Mouse (Mus musculus) forebrain, embryonic 14.5 days (tissue): ENCODE results near the gene Tmem88b. TPM values are rescaled to one million over a fixed set of nuclear protein-coding genes. Genes with fewer than 3 reads are reported as not detected.

ENCODE experiments used
- ATAC-seq: fragments of 200-750 bp; cut with Nextera tagmentation; 2 replicates; pipeline ENCODE4 v1.8.0; 2017; ENCODE audit warnings: mild to moderate bottlenecking, moderate library complexity
- DNase-seq: peaks from one replicate; pipeline ENCODE4 v3.0.0-alpha.2; 2015; ENCODE audit warnings: low spot score
- H3K27ac ChIP-seq: fragments of 300-500 bp; sonication (generic); 2 replicates; pipeline ENCODE4 v1.5.1; 2014; ENCODE audit warnings: low read depth, mild to moderate bottlenecking, control low read depth, low read length, moderate library complexity
- H3K27me3 ChIP-seq: fragments of 300-500 bp; sonication (generic); replicated peaks from 2 replicates; pipeline ENCODE4 v1.6.1; 2014; ENCODE audit warnings: low read length, control low read depth, mixed read lengths; ENCODE audit not compliant: control insufficient read depth, insufficient read depth
- H3K36me3 ChIP-seq: fragments of 300-500 bp; sonication (generic); 2 replicates; pipeline ENCODE4 v1.6.1; 2014; ENCODE audit warnings: low read length, control low read depth; ENCODE audit not compliant: control insufficient read depth, insufficient read depth
- H3K4me1 ChIP-seq: fragments of 300-500 bp; sonication (generic); 2 replicates; pipeline ENCODE4 v1.6.1; 2014; ENCODE audit warnings: antibody characterized with exemption, low read length, control low read depth; ENCODE audit not compliant: control insufficient read depth, insufficient read depth
- H3K4me2 ChIP-seq: fragments of 300-500 bp; sonication (generic); 2 replicates; pipeline ENCODE4 v1.6.1; 2014; ENCODE audit warnings: mild to moderate bottlenecking, control low read depth, low read length
- H3K4me3 ChIP-seq: fragments of 300-500 bp; sonication (generic); 2 replicates; pipeline ENCODE4 v1.5.1; 2014; ENCODE audit warnings: low read depth, low read length, control low read depth
- H3K9ac ChIP-seq: fragments of 300-500 bp; sonication (generic); 2 replicates; pipeline ENCODE4 v1.6.1; 2014; ENCODE audit warnings: mild to moderate bottlenecking, low read length, control low read depth, moderate library complexity
- H3K9me3 ChIP-seq: fragments of 300-500 bp; sonication (generic); replicated peaks from 2 replicates; pipeline ENCODE4 v1.6.1; 2016; ENCODE audit warnings: low read length, control low read depth, mixed read lengths; ENCODE audit not compliant: control insufficient read depth
- WGBS: fragments of 180-500 bp; shearing (Covaris S2); extraction: QIAGEN DNeasy Blood & Tissue Kit; methylation state at CpG from one replicate; pipeline ENCODE4 v1.1.7; 2014; 5-methylcytosine and 5-hydroxymethylcytosine counted together
- polyA plus RNA-seq: library from polyadenylated mRNA; unstranded; fragments of >200 nt; fragmentation: Nextera tagmentation; extraction: Ambion mirVana; gene quantifications from 2 replicates; pipeline ENCODE4 v1.2.1, GENCODE M21; 2014

Gene Tmem88b
- polyA plus RNA-seq, 1 experiment from 2014 or later = 0.25 TPM

GRCm38 (mm10) chr4:155821025-155821424, 35.4 kb upstream of the Tmem88b start:
- WGBS = 80% methylated on average over 7 of the region's 7 CpGs
- no peak for DNase-seq

GRCm38 (mm10) chr4:155817533-155817932, 31.9 kb upstream of the Tmem88b start:
- H3K4me3 ChIP-seq = no peak overlapping the region
- no peak overlapping the region for H3K27ac ChIP-seq
- H3K4me2 ChIP-seq = no peak overlapping the region
- H3K36me3 ChIP-seq = peaks cover 89% of the 10 kb centered on the region
- DNase-seq (no peak), ATAC-seq (no peak)
- WGBS = 57% methylated on average over 4 of the region's 4 CpGs
- peaks cover 11% of the 10 kb centered on the region for H3K4me1 ChIP-seq
- no peaks in the 10 kb centered on the region for H3K9me3 ChIP-seq
- no peaks in the 10 kb centered on the region for H3K27me3 ChIP-seq
- H3K9ac ChIP-seq = no peak overlapping the region

More at GRCm38 (mm10) chr4:155821025-155821424, 35.4 kb upstream of the Tmem88b start:
- Histone ChIP-seq H3K27ac (no peak overlapping the region), H3K9me3 (no peaks in the 10 kb centered on the region), H3K4me3 (no peak overlapping the region), H3K9ac (no peak overlapping the region), H3K27me3 (no peaks in the 10 kb centered on the region), H3K4me2 (no peak overlapping the region), H3K36me3 (peaks cover 93% of the 10 kb centered on the region), H3K4me1 (no peaks in the 10 kb centered on the region)
- no peak for ATAC-seq

DNA sequence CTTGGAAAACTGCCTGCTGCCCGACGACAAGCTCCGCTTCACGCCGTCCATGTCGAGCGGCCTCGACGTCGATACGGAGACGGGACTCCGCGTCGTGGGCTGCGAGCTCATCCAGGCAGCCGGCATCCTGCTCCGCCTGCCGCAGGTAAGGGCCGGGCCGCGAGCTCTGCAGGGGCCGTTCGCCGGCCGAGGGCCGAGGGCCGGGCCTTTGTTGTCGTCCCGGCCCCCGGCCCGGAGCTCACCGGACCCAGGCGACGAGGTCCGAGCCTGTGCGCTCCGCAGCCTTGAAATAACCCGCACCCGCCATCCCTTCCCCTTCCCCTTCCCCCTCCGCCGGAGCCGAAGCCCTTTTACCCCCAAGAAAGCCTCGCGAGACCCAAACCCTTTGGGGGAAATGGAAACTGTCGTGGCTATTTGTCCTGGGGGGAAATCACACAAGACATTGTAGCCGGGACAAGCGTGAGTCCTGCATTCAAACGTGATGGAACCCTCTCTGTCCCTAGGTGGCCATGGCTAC, 27.0 kb upstream of the Tmem88b start:
- peaks cover 16% of the 10 kb centered on the region for H3K4me1 ChIP-seq
- H3K4me2 ChIP-seq = peak overlapping the region; percentile 93
- DNase-seq = peak; percentile 41
- peak overlapping the region; percentile 86 for H3K27ac ChIP-seq
- no peaks in the 10 kb centered on the region for H3K27me3 ChIP-seq
- peaks cover 77% of the 10 kb centered on the region for H3K36me3 ChIP-seq
- H3K4me3 ChIP-seq = peak overlapping the region; percentile 100
- H3K9me3 ChIP-seq = no peaks in the 10 kb centered on the region
- peak; percentile 42; the same call in 1 of the 2 replicates for ATAC-seq
- H3K9ac ChIP-seq = peak overlapping the region; percentile 100
- WGBS = under 1% methylated on average over 42 of the region's 49 CpGs

GRCm38 (mm10) chr4:155811929-155812664, 26.4 kb upstream of the Tmem88b start, which contains the start of gene Ccnl2:
TSS of gene Ccnl2 (plus strand) at chr4:155812489.
- 1% methylated on average over 59 of the region's 60 CpGs for WGBS
- H3K9me3 ChIP-seq = no peaks in the 10 kb centered on the region
- peaks cover 77% of the 10 kb centered on the region for H3K36me3 ChIP-seq
- peak within 1 kb of the TSS; percentile 93 for H3K4me2 ChIP-seq
- H3K4me3 ChIP-seq = peak within 1 kb of the TSS; percentile 100
- DNase-seq (peak; percentile 98), ATAC-seq (peak; percentile 99)
- no peaks in the 10 kb centered on the region for H3K27me3 ChIP-seq
- peak within 1 kb of the TSS; percentile 86 for H3K27ac ChIP-seq
- H3K9ac ChIP-seq = peak within 1 kb of the TSS; percentile 100
- peaks cover 16% of the 10 kb centered on the region for H3K4me1 ChIP-seq

DNA sequence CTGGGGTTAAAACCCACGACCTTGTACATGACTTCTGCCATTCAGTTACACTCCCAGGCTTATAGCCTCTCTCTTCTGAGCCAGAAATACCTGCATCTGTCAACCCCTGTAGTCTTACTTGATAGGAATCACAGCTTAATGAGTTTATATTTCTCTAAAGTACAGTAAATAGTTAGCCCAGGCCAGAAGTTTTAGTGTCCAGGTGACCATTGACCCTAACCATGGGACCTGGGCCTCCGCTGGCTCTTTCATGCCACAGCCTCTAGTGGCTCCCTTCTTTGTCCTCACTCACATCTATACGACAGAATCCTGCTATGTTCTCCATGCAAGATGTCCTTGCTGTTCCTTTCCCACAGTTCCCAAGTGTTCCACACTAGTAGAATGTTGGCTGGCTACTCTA, 22.2 kb upstream of the Tmem88b start:
- DNase-seq (no peak), ATAC-seq (no peak)
- Histone ChIP-seq H3K4me2 (no peak overlapping the region), H3K9me3 (no peaks in the 10 kb centered on the region), H3K4me3 (no peak overlapping the region), H3K36me3 (peaks cover 54% of the 10 kb centered on the region), H3K9ac (no peak overlapping the region), H3K4me1 (peaks cover 13% of the 10 kb centered on the region), H3K27ac (no peak overlapping the region), H3K27me3 (no peaks in the 10 kb centered on the region)
- WGBS = 88% methylated on average over 3 of the region's 3 CpGs

GRCm38 (mm10) chr4:155803340-155804041, 17.8 kb upstream of the Tmem88b start:
- peak overlapping the region; percentile 83 for H3K4me2 ChIP-seq
- DNase-seq (peak; percentile 96), ATAC-seq (peak; percentile 98)
- peaks cover 11% of the 10 kb centered on the region for H3K4me1 ChIP-seq
- H3K4me3 ChIP-seq = peak overlapping the region; percentile 83
- WGBS = under 1% methylated on average over 57 of the region's 58 CpGs
- no peaks in the 10 kb centered on the region for H3K9me3 ChIP-seq
- no peaks in the 10 kb centered on the region for H3K27me3 ChIP-seq
- peak overlapping the region; percentile 86 for H3K9ac ChIP-seq
- peak overlapping the region; percentile 57 for H3K27ac ChIP-seq
- peaks cover 29% of the 10 kb centered on the region for H3K36me3 ChIP-seq

DNA sequence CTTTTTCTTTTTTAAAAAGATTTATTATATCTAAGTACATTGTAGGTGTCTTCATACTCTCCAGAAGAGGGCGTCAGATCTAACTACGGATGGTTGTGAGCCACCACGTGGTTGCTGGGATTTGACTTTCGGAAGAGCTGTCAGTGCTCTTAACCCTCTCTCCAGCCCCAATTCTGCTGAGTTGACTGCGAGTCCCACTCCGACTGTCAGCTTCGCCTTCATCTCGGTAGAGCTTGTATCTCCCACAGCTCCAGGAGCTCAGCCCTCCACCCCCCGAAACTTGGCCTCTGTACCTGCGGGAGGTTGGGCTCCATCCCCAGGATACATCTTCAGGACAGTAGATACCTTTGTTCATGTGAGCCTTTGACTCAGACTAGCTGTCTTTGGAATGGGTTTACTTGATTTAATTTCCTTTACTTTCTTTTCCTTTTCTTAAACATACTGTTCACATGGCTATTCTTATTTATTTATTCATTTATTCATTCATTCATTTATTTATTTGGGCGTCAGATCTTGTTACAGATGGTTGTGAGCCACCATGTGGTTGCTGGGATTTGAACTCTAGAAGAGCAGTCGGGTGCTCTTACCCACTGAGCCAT, 17.2 kb upstream of the Tmem88b start, which contains the start of gene Mrpl20:
Gene Mrpl20 (plus strand): TSS at position 138 of the 599 bp plus-strand sequence.
- Histone ChIP-seq H3K4me2 (peak within 1 kb of the TSS; percentile 83), H3K27me3 (no peaks in the 10 kb centered on the region), H3K4me3 (peak within 1 kb of the TSS; percentile 83), H3K9ac (peak within 1 kb of the TSS; percentile 86), H3K9me3 (no peaks in the 10 kb centered on the region), H3K36me3 (peaks cover 22% of the 10 kb centered on the region), H3K4me1 (peaks cover 11% of the 10 kb centered on the region), H3K27ac (peak within 1 kb of the TSS; percentile 57)
- ATAC-seq (peak; percentile 1; the same call in 1 of the 2 replicates), DNase-seq (peak; percentile 32)
- 7% methylated on average over 12 of the region's 12 CpGs for WGBS

GRCm38 (mm10) chr4:155802075-155802474, 16.4 kb upstream of the Tmem88b start:
- no peaks in the 10 kb centered on the region for H3K9me3 ChIP-seq
- ATAC-seq = no peak
- WGBS = 100% methylated on average over 1 of the region's 1 CpGs
- peaks cover 11% of the 10 kb centered on the region for H3K4me1 ChIP-seq
- no peak overlapping the region for H3K27ac ChIP-seq
- no peak overlapping the region for H3K4me2 ChIP-seq
- H3K27me3 ChIP-seq = no peaks in the 10 kb centered on the region
- no peak overlapping the region for H3K9ac ChIP-seq
- peaks cover 14% of the 10 kb centered on the region for H3K36me3 ChIP-seq
- H3K4me3 ChIP-seq = no peak overlapping the region
- no peak for DNase-seq
